Mouse (Mus musculus) kidney, adult 10 weeks (tissue): ENCODE data around the gene Usp51. TPM values are rescaled to one million over a fixed set of nuclear protein-coding genes. Genes with fewer than 3 reads are reported as not detected.

ENCODE experiments used
- polyA plus RNA-seq: library from polyadenylated mRNA; stranded (reverse); fragments of 350-450 nt; fragmentation: Illumina TruSeq; extraction: RNeasy Lipid Tissue Mini Kit (QIAGEN cat#74804); gene quantifications from one replicate; pipeline ENCODE4 v1.2.3, GENCODE M21; 2014; ENCODE audit warnings: low read depth, low replicate concordance

The Usp51 gene
- polyA plus RNA-seq = not detected

DNA sequence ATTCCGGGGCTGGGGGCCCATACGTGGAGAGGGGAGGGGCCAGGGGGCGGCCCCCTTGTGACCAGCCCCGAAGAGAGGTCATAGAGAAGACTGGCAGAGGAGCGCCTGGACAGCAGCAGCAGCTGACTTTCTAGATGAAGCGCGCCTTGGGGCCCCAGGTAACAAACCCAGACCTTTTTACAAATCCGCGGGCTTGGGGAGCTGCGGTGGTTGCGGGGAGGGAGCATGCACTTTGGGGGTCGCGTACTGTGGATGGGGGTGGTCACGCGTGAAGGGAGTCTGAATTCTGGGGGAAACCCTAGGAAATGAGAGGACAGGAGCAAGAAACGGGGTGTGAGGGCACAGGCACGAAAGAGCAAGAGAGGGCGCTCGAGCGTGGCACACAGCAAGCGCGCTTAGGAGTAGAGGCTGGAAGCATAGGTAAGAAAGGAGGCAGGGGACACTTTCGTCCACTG, at the start of gene Usp51:
Gene Usp51, plus strand, starts transcription at position 83 of the 455 bp plus-strand sequence.

DNA sequence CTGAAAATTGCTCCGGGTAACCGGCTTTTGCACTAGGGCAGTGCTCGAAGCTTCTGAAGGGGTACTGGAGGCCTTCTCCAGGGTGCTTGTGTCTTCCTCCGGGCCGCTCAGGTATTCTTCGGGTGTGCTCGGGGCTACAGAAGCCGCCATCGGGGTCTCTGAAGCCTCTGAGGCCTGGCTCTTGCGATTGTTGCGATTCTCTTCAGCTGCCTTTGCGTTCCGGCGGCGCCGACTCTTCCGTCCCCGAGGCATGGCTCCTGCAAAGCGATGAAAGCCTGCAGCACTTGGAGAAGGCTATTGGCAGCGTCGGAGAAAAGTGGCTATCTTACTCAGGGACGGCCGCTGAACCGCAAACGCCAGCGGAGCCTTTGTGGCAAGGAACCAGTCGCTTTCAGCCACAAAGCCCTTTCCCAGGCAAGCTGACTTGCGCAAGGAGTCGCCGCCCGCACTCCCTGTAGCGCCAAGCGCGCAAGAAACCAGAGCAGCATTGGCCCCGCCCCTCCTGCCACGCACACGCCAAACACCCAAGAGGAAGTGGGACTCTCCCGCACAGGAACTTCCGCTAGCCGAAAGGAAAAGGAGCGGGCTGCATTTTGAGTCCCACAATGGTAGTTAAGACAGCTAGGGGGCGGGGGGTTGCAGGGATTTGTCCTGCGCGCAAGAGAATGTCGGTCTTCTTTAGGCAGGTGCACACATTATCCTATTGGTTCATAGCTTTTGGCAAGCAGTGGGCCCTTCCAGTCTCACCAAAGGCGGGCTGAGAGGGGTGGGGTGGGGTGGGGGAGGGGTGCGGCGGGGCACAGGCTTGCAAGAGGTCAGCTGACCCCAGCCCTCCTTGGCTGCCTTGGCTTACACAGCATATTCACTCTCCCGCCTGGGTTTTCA, 31.1 kb downstream of the Usp51 start, which contains the start of gene Mageh1:
Gene Mageh1, minus strand, starts transcription at position 489 of the 885 bp plus-strand sequence.

Other genes starting within 250 kb of the Usp51 start
- 20.7 TPM for gene Shroom2, start 237.0 kb upstream of the Usp51 start, polyA plus RNA-seq
- 0.73 TPM for gene Gpr143, start 224.5 kb upstream of the Usp51 start, polyA plus RNA-seq
- 16.1 TPM for gene Mageh1, start 31.1 kb downstream of the Usp51 start, polyA plus RNA-seq
- gene Foxr2, start 112.3 kb downstream of the Usp51 start, polyA plus RNA-seq = not detected
- gene Rragb, start 133.5 kb downstream of the Usp51 start, polyA plus RNA-seq = 7.6 TPM
- 0.81 TPM for gene Klf8, start 231.0 kb downstream of the Usp51 start, polyA plus RNA-seq